Mouse (Mus musculus) bone marrow, adult 2 months (tissue): ENCODE data around the gene Gigyf2.

Experiments
- CTCF ChIP-seq: fragments of 200-500 bp; IDR thresholded peaks from 2 replicates; pipeline ENCODE4 v1.5.1; 2011; ENCODE audit warnings: low read length, control low read depth; ENCODE audit not compliant: control insufficient read depth, insufficient read depth
- POLR2A ChIP-seq: fragments of 200-500 bp; IDR thresholded peaks from 2 replicates; pipeline ENCODE4 v1.6.1; 2011; ENCODE audit warnings: low read depth, mild to moderate bottlenecking, control low read depth, low read length, borderline replicate concordance; ENCODE audit not compliant: control insufficient read depth

GRCm38 (mm10) chr1:87360276-87360675 is 33.5 kb downstream of the Gigyf2 start:
- no peak for TF ChIP-seq CTCF
- no peak for TF ChIP-seq POLR2A
